Mouse (Mus musculus): ENCODE measurements around the gene BC024063. TPM values are rescaled to one million over a fixed set of nuclear protein-coding genes. Genes with fewer than 3 reads are reported as not detected.
"Not testable (repeated sequence)": the region's sequence is repeated elsewhere in the genome, so short reads cannot be mapped to it uniquely, and the experiment has no call there.

Gene BC024063
- total RNA-seq (2021), result 1 to 10 TPM; 7.4 to 8.8 TPM
- long read RNA-seq, experiment 1, partial matches to known transcripts, result 0 of 3 reads
- long read RNA-seq, experiment 1, other reads (novel, unspliced or antisense), result 0 of 3 reads
- long read RNA-seq, experiment 2, partial matches to known transcripts, result 0 of 2 reads
- long read RNA-seq, experiment 2, other reads (novel, unspliced or antisense), result 0 of 2 reads

DNA sequence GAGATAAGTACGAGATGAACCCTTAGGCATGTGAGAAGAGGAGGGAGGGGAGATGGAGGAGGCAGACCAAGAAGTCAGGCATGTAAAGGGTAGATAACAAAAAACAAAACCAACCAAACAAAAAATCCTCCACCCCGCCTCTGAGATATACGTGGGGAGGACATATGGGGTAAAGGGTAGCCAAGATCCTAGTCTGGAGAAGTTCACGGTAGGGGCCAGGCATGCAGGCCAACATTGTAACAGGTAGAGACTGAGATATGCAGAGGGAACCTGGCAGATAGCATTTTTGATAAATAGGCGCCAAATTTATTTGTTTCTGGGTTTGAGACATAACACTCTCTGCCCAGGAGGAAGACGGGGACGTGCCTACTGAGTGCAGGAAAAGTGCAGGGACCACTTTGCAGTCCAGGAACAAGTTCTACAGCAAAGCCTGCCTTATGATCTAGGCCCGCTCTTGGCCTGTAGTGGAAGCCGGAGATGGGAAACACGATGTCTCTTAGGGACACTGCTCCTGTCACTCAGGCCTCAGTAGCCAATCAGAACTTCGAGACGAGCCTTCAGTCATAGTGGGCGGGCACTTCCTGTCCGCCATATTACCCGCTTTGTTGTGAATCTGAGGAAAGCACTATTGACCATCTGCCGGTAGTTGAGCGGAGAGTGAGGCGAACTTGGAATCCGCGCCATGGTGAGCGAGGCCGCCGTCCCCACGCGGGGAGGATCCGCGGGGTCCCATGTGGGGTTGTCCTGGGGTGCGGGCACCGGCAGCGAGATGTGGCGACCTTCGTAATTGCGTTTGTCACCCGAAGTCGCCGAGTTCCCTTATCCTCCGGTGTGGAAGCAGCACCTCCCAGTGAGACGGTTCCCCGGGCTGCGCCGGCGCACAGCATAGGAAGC lies at the start of gene BC024063:
TSS of gene BC024063 (plus strand) at position 626 of the 894 bp plus-strand sequence.
- peak within 1 kb of the TSS; percentile 82 for H3K27ac ChIP-seq
- DNase-seq (ENCODE audit: extremely low spot score in 1 of 2, low spot score in 2 of 2), result peak; percentile 68 to 74
- peak within 1 kb of the TSS; percentile 54 for H3K4me3 ChIP-seq
- intact Hi-C loops (cut with DNase I), result not testable (repeated sequence)

DNA sequence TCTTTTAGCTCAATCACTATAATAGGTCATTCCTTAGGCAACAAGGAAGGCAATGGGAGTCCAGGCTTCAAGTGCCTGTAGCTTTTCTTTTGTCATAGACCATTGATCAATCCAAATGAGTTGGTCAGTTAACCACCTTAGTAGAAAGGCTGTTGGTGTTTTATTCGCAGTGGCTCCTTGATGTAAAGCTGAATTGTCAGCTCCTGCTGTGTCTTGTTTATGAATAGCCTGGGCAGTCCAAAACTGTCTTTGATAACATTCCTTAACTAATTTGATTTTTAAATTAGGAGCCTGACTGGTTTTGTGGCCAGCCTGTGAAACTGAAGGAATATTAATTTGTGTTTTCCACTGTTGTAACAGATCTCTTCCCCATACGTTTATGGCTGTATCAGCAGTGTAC lies 41.0 kb upstream of the BC024063 start:
- TF ChIP-seq CTCF (IDR thresholded peaks at IDR 0.05), result no peak
- DNase-seq (ENCODE audit: extremely low spot score in 1 of 2, low spot score in 2 of 2), result no peak
- H3K27ac ChIP-seq, result no peak overlapping the region
- no peak overlapping the region for H3K4me3 ChIP-seq
- intact Hi-C loops (cut with DNase I), result no loop called here

GRCm38 (mm10) chr10:82046603-82047002 lies 36.5 kb upstream of the BC024063 start:
- no peak for DNase-seq (ENCODE audit: extremely low spot score in 1 of 2, low spot score in 2 of 2)
- Histone ChIP-seq H3K4me3 (no peak overlapping the region), H3K27ac (no peak overlapping the region)
- intact Hi-C loops (cut with DNase I), result loop anchor here (5.0 kb wide), 3 partner anchors 34 to 196 kb away; partner anchors contain the start of gene Zfp938
- TF ChIP-seq CTCF (IDR thresholded peaks at IDR 0.05), result no peak

DNA sequence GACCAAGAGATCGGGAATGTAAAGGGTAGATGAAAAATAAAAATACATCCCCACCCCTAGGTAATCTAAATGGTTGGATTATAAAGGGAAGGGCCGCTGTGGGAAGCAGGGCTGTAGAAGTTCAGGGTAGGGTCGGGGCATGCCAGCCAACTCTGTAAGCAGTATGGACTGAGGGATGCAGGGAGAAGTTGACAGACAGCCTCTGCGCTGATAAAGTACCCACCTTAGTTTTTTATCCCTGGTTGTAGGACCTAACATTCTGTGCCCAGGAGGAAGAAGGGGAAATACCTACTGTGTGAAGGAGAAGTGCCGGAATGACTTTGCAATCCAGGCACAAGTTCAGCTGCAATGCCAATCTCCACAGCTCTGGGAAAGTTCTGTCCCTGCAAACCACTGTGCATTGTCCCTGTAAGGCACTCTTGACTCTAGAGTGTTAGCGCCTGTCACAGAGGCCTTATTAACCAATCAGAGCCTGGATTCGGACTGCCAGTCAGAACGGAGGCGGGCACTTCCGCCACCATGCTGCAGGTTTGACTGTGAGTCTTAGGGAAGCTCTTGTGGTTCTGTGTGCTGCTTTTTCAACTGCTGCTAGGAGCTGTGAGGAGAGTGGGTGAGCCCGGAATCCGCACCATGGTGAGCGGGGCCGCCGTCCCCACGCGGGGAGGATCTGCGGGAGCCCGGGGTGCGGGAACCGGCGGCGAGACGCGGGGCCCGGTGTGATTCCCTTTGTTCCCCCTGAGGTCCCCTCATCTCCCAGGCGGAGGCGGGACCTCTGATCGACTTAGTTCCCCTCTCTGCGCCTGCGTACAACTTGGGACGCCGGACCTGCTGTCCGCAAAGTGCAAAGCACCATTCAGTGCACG lies 35.3 kb upstream of the BC024063 start, which contains the start of gene Zfp873:
TSS of gene Zfp873 (plus strand) at position 527 of the 863 bp plus-strand sequence.
- peak within 1 kb of the TSS; percentile 78 for H3K27ac ChIP-seq
- intact Hi-C loops (cut with DNase I), result loop anchor here (2.0 to 5.0 kb wide), 4 partner anchors 36 to 194 kb away; partner anchors contain the start of gene Zfp938
- no peak for TF ChIP-seq CTCF (IDR thresholded peaks at IDR 0.05)
- H3K4me3 ChIP-seq, result peak within 1 kb of the TSS; percentile 89
- DNase-seq (ENCODE audit: extremely low spot score in 1 of 2, low spot score in 2 of 2), result peak; percentile 87 to 89

DNA sequence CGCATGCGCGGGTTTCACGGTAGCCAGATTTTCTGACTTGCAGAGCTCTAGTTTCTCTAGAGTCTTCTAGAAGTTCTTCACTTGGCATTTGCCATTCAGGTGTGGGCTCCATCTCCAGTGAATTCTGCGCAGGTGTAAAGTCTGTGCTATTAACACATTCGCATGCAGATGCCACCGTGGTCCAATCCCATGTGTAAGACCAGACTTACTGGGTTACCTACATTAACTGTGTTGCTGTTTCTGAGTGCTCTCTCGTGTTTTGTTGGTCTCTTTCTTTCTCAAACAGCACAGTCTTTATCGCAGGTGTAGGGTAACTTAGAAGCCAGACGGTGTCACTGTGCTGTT lies 34.7 kb upstream of the BC024063 start:
- intact Hi-C loops (cut with DNase I), result loop anchor here (2.0 to 5.0 kb wide), 4 partner anchors 36 to 194 kb away; partner anchors contain the start of gene Zfp938
- Histone ChIP-seq H3K4me3 (peak overlapping the region; percentile 89), H3K27ac (peak overlapping the region; percentile 78)
- DNase-seq (ENCODE audit: extremely low spot score in 1 of 2, low spot score in 2 of 2), result not testable (repeated sequence)

GRCm38 (mm10) chr10:82083622-82083971 lies 444 bp downstream of the BC024063 start:
- Histone ChIP-seq H3K27ac (peak overlapping the region; percentile 4; the same call in 1 of the 2 replicates), H3K4me3 (peak overlapping the region; percentile 54)
- intact Hi-C loops (cut with DNase I); DNase-seq (ENCODE audit: extremely low spot score in 1 of 2, low spot score in 2 of 2): not testable (repeated sequence)

DNA sequence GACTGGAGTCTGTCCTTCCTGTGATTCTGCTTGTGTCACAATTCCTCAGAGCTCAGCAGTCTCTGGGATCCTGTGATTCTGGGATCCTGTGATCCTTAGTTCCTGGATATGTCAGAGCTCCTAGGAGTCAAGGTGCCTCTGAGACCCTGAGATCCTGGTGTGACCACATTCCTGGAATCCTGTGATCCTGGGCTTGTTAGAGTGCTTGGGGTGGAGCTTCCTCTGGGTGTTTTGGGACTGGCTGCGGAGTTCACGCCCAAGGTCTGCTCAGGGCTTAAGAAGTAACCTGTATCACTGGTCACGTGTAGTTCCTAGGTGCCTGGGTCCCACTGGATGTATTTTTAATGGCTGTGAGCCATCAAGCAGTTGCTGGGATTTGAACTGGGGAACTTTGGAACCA lies 34.1 kb downstream of the BC024063 start:
- intact Hi-C loops (cut with DNase I), result loop anchor here (5.0 kb wide), 1 partner anchor 60 kb away; no protein-coding TSS in a partner anchor
- DNase-seq (ENCODE audit: extremely low spot score in 1 of 2, low spot score in 2 of 2), result no peak
- Histone ChIP-seq H3K4me3 (no peak overlapping the region), H3K27ac (no peak overlapping the region)
- TF ChIP-seq CTCF (IDR thresholded peaks at IDR 0.05), result no peak

- Histone ChIP-seq H3K4me3 (peak within 1 kb of the TSS; percentile 61), H3K27ac (peak within 1 kb of the TSS; percentile 89)
- intact Hi-C loops (cut with DNase I), result no loop called here
- TF ChIP-seq CTCF (IDR thresholded peaks at IDR 0.05), result no peak
- peak; percentile 87 to 89 for DNase-seq (ENCODE audit: extremely low spot score in 1 of 2, low spot score in 2 of 2)
Measured at GRCm38 (mm10) chr10:82127850-82128401, 44.8 kb downstream of the BC024063 start, which contains the start of gene AU041133. AU041133 (plus strand) TSS chr10:82128013.

DNA sequence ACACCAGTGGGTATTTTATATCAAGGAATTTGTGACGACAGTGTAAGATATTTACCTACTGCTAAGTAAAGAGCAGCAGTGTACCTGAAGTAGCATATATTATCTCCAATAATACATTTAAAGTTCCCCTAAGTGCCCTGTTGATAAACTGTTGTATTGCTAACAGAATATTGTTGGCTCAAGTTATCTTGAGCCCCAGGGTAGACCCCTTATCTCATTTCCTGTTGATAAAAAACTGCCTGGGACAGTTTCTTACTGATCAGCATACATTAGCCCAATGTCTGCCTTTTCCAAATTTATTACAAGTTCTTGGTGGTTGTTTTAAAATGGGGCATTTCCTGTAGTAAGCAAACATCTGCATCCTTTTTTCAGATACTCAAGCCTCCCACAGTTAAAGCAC lies 62.1 kb downstream of the BC024063 start:
- H3K4me3 ChIP-seq, result no peak overlapping the region
- no peak for TF ChIP-seq CTCF (IDR thresholded peaks at IDR 0.05)
- intact Hi-C loops (cut with DNase I), result no loop called here
- no peak for DNase-seq (ENCODE audit: extremely low spot score in 1 of 2, low spot score in 2 of 2)
- H3K27ac ChIP-seq, result no peak overlapping the region

GRCm38 (mm10) chr10:82147571-82147970 lies 64.4 kb downstream of the BC024063 start:
- no peak for DNase-seq (ENCODE audit: extremely low spot score in 1 of 2, low spot score in 2 of 2)
- no peak overlapping the region for H3K4me3 ChIP-seq
- intact Hi-C loops (cut with DNase I), result no loop called here
- H3K27ac ChIP-seq, result no peak overlapping the region
- no peak for TF ChIP-seq CTCF (IDR thresholded peaks at IDR 0.05)

Other genes with a start within 250 kb of the BC024063 start
- gene Gm32687, start 219.4 kb upstream of the BC024063 start, total RNA-seq (2021), result 1 to 10 TPM; 3.2 to 3.7 TPM
- gene Zfp781, start 152.9 kb upstream of the BC024063 start, total RNA-seq (2021), result 1 to 10 TPM; 4.0 to 5.3 TPM
- gene Zfp873, start 35.2 kb upstream of the BC024063 start, total RNA-seq (2021), result 10 to 100 TPM; 10.7 to 11.5 TPM
- 10 to 100 TPM in 1 of 2 experiments, 1 to 10 TPM in 1; 8.0 to 10.1 TPM for gene AU041133, start 44.7 kb downstream of the BC024063 start, total RNA-seq (2021)
- gene Zfp938, start 157.9 kb downstream of the BC024063 start, total RNA-seq (2021), result 10 to 100 TPM; 17.4 to 20.9 TPM
- not detected for gene 4932415D10Rik, start 233.2 kb downstream of the BC024063 start, total RNA-seq (2021)

All from left cerebral cortex, adult 2 months (tissue).